Mouse (Mus musculus) lung, embryonic 15.5 days (tissue): ENCODE data around the gene Atic. TPM values are rescaled to one million over a fixed set of nuclear protein-coding genes. Genes with fewer than 3 reads are reported as not detected.

Experiments used
- ATAC-seq: fragments of 200-750 bp; cut with Nextera tagmentation; 2 replicates; pipeline ENCODE4 v1.8.0; 2017; ENCODE audit warnings: moderate number of reproducible peaks, borderline replicate concordance; ENCODE audit not compliant: low FRiP score, low TSS enrichment; ENCODE audit errors: extremely low read depth
- H3K27ac ChIP-seq: fragments of 300-500 bp; sonication (generic); 2 replicates; pipeline ENCODE4 v1.5.1; 2015; ENCODE audit warnings: moderate library complexity, mild to moderate bottlenecking, inconsistent platforms
- H3K27me3 ChIP-seq: fragments of 300-500 bp; sonication (generic); 2 replicates; pipeline ENCODE4 v1.6.1; 2015; ENCODE audit warnings: inconsistent platforms
- H3K36me3 ChIP-seq: fragments of 300-500 bp; sonication (generic); 2 replicates; pipeline ENCODE4 v1.6.1; 2015; ENCODE audit warnings: inconsistent platforms
- H3K4me1 ChIP-seq: fragments of 300-500 bp; sonication (generic); 2 replicates; pipeline ENCODE4 v1.6.1; 2015; ENCODE audit warnings: inconsistent platforms
- H3K4me2 ChIP-seq: fragments of 300-500 bp; sonication (generic); 2 replicates; pipeline ENCODE4 v1.6.1; 2015; ENCODE audit warnings: inconsistent platforms, mild to moderate bottlenecking, moderate library complexity
- H3K4me3 ChIP-seq: fragments of 300-500 bp; sonication (generic); 2 replicates; pipeline ENCODE4 v1.5.1; 2015; ENCODE audit warnings: mild to moderate bottlenecking, inconsistent platforms
- H3K9ac ChIP-seq: fragments of 300-500 bp; sonication (generic); 2 replicates; pipeline ENCODE4 v1.6.1; 2015; ENCODE audit warnings: inconsistent platforms
- H3K9me3 ChIP-seq: fragments of 300-500 bp; sonication (generic); 2 replicates; pipeline ENCODE4 v1.6.1; 2016; ENCODE audit warnings: inconsistent platforms
- WGBS: fragments of 180-500 bp; shearing (Covaris S2); methylation state at CpG from one replicate; pipeline ENCODE4 v1.1.7; 2015; 5-methylcytosine and 5-hydroxymethylcytosine counted together
- polyA plus RNA-seq: library from polyadenylated mRNA; unstranded; fragments of >200 nt; fragmentation: Nextera tagmentation; extraction: Ambion mirVana; gene quantifications from 2 replicates; pipeline ENCODE4 v1.2.1, GENCODE M21; 2015

Gene Atic
- polyA plus RNA-seq, 1 experiment from 2014 or later = 69.9 TPM

- H3K9ac ChIP-seq = no peak overlapping the region
- H3K27ac ChIP-seq = no peak overlapping the region
- WGBS = 88% methylated on average over 2 of the region's 2 CpGs
- no peak overlapping the region for H3K4me3 ChIP-seq
- H3K4me1 ChIP-seq = no peaks in the 10 kb centered on the region
- no peaks in the 10 kb centered on the region for H3K9me3 ChIP-seq
- ATAC-seq = no peak
- no peak overlapping the region for H3K4me2 ChIP-seq
- peaks cover 83% of the 10 kb centered on the region for H3K36me3 ChIP-seq
- H3K27me3 ChIP-seq = no peaks in the 10 kb centered on the region
Measured at GRCm38 (mm10) chr1:71605751-71606150, 48.8 kb downstream of the Atic start.

GRCm38 (mm10) chr1:71606600-71607325 is 49.8 kb downstream of the Atic start:
- no peak for ATAC-seq
- Histone ChIP-seq H3K4me2 (no peak overlapping the region), H3K4me3 (no peak overlapping the region), H3K27ac (no peak overlapping the region), H3K27me3 (no peaks in the 10 kb centered on the region), H3K9me3 (no peaks in the 10 kb centered on the region), H3K9ac (no peak overlapping the region), H3K36me3 (peaks cover 85% of the 10 kb centered on the region), H3K4me1 (no peaks in the 10 kb centered on the region)
- 90% methylated on average over 8 of the region's 8 CpGs for WGBS

GRCm38 (mm10) chr1:71609057-71609775 is 52.3 kb downstream of the Atic start:
- peaks cover 87% of the 10 kb centered on the region for H3K36me3 ChIP-seq
- no peaks in the 10 kb centered on the region for H3K4me1 ChIP-seq
- ATAC-seq = no peak
- no peak overlapping the region for H3K27ac ChIP-seq
- H3K9me3 ChIP-seq = no peaks in the 10 kb centered on the region
- H3K4me3 ChIP-seq = no peak overlapping the region
- H3K27me3 ChIP-seq = no peaks in the 10 kb centered on the region
- no peak overlapping the region for H3K9ac ChIP-seq
- 94% methylated on average over 37 of the region's 37 CpGs for WGBS
- no peak overlapping the region for H3K4me2 ChIP-seq

- H3K4me3 ChIP-seq = no peak overlapping the region
- H3K36me3 ChIP-seq = peaks cover 89% of the 10 kb centered on the region
- no peak for ATAC-seq
Measured at GRCm38 (mm10) chr1:71609916-71610315, 53.0 kb downstream of the Atic start.

GRCm38 (mm10) chr1:71612256-71612655 is 55.3 kb downstream of the Atic start:
- Histone ChIP-seq H3K9me3 (no peaks in the 10 kb centered on the region), H3K4me3 (no peak overlapping the region), H3K27ac (no peak overlapping the region), H3K9ac (no peak overlapping the region), H3K4me2 (no peak overlapping the region), H3K36me3 (peaks cover 88% of the 10 kb centered on the region), H3K27me3 (no peaks in the 10 kb centered on the region), H3K4me1 (no peaks in the 10 kb centered on the region)
- no peak for ATAC-seq
- WGBS = 93% methylated on average over 21 of the region's 21 CpGs

More at GRCm38 (mm10) chr1:71609916-71610315, 53.0 kb downstream of the Atic start:
- Histone ChIP-seq H3K27ac (no peak overlapping the region), H3K4me2 (no peak overlapping the region), H3K9me3 (no peaks in the 10 kb centered on the region), H3K27me3 (no peaks in the 10 kb centered on the region), H3K9ac (no peak overlapping the region), H3K4me1 (no peaks in the 10 kb centered on the region)
- 84% methylated on average over 5 of the region's 5 CpGs for WGBS

- H3K36me3 ChIP-seq = peaks cover 90% of the 10 kb centered on the region
- no peaks in the 10 kb centered on the region for H3K9me3 ChIP-seq
- WGBS = 86% methylated on average over 8 of the region's 8 CpGs
- H3K9ac ChIP-seq = no peak overlapping the region
- H3K4me2 ChIP-seq = no peak overlapping the region
- no peak overlapping the region for H3K4me3 ChIP-seq
- no peak overlapping the region for H3K27ac ChIP-seq
- H3K4me1 ChIP-seq = no peaks in the 10 kb centered on the region
- no peak for ATAC-seq
- H3K27me3 ChIP-seq = no peaks in the 10 kb centered on the region
Measured at GRCm38 (mm10) chr1:71614545-71615246, 57.7 kb downstream of the Atic start.

- no peaks in the 10 kb centered on the region for H3K9me3 ChIP-seq
- no peaks in the 10 kb centered on the region for H3K27me3 ChIP-seq
- no peaks in the 10 kb centered on the region for H3K4me1 ChIP-seq
- no peak for ATAC-seq
- WGBS = 91% methylated on average over 2 of the region's 2 CpGs
- no peak overlapping the region for H3K4me2 ChIP-seq
- no peak overlapping the region for H3K4me3 ChIP-seq
- no peak overlapping the region for H3K9ac ChIP-seq
- H3K36me3 ChIP-seq = peaks cover 74% of the 10 kb centered on the region
- H3K27ac ChIP-seq = no peak overlapping the region
Measured at GRCm38 (mm10) chr1:71621526-71621925, 64.6 kb downstream of the Atic start.

GRCm38 (mm10) chr1:71623625-71624024 is 66.7 kb downstream of the Atic start:
- Histone ChIP-seq H3K4me2 (no peak overlapping the region), H3K27ac (no peak overlapping the region), H3K4me1 (no peaks in the 10 kb centered on the region), H3K27me3 (no peaks in the 10 kb centered on the region), H3K4me3 (no peak overlapping the region), H3K9ac (no peak overlapping the region), H3K36me3 (peaks cover 78% of the 10 kb centered on the region), H3K9me3 (no peaks in the 10 kb centered on the region)
- no peak for ATAC-seq
- WGBS = 91% methylated on average over 6 of the region's 6 CpGs

Other genes starting within 250 kb of the Atic start
- 0.01 TPM in 1 of 2 replicates, not detected in the other for gene Abca12, start 142.2 kb upstream of the Atic start, polyA plus RNA-seq
- gene Fn1, start 96.0 kb downstream of the Atic start, polyA plus RNA-seq = 126 and 141 TPM in 2 replicates